Mouse (Mus musculus): ENCODE data around the gene Grtp1.

The Grtp1 gene

DNA sequence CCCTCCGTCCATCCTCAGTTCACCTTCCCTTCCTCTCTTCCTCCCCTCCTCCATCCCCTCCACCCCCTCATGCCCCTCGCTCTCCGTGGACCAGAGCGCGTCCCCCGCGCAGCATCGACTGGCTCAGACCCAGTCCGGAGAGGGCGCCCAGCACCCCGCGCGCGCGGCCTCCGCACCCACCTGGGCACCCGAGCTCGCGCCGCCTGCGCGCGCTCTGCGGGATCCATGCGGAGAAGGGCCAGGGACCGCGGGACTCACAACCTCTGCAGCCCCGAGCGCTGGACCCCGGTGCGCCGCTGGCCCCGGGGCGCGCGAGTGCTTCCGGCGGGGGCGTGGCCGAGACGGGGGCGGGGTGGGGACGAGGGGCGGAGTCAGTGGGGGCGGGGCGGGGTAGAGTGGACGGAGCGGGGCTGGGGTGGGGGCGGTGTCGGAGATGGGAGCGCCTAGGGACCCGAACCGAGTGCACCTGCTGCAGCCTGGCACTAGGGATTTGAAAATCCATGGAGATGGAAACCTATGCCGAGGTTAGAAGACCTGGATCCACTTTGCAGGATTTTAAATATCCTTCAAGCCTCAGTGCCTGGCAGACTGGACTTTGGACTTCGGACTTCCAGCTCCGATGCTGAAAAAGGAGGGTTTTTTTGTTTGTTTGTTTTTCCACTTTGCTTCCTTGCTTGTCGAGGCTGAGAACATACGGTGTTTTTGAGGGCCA, at the start of gene Grtp1:
Grtp1 (minus strand) TSS at position 320 of the 712 bp plus-strand sequence.
- no peak for DNase-seq (ENCODE audit: low read depth, low spot score)

DNA sequence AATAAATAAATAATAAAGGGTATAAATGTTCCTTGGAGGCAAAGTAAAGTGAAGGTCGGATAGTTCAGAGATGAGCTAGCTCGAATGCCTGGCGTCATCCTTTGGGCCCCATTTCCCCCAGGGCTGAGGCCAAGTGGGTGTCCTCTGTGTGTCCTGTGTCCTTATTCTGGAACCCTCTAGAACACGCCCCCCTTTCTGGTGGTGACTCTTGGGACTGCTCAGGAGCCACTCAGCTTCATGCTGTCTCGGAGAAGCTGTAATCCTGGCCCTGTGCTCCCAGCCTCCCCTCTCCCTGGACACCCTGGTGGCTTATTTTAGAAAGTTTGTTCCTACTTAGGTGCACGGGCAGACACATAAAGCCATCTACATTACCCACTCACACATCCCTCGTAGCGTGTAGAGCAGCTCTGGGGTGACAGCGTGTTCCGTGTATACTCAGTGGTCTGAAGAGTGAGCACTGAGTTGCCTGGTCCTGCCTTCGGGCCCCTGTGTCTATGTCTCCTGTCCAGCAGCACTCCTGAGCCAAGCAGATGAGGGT, 44.0 kb upstream of the Grtp1 start:
- no peak for DNase-seq (ENCODE audit: low read depth, low spot score)

DNA sequence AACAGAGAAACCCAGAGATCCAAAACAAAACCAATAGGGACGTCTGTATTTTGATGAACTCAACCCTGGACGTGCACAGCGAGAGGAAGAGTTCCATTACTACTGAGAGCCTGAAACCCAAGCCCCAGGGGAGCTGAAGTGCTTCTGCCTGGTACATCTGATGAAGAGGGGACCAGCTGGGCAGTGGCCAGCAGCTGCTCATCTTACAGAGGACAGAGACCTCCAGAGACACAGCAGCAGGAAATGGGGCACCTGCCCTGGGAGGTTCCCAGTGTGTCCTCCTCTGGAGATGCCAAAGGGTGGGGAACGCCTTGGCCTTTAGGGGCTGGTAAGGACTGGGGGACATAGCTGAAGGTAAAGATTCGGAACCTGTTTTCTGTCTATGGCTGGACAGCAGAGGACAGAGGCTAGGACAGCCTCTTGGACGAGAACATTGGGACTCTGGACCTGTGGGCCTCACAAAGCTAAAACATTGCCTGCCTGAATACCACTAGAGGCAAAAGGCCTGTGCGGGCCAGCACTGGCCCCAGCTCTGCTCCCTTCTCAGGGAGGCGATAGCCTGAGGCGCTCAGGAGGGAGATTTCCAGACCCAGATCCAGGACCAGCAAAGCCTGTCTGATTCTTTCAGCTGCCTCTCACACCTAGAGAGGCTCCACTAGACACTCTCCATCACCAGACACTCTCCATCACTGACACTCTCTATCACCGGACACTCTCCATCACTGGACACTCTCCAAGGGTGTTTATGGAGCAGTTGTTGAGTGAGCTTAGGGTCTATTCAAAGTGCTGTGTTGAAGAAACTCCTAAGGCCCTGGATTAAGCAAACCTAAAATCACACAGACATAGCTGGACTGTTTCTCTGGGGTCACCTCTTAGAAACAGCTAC, 42.8 kb upstream of the Grtp1 start:
- DNase-seq (ENCODE audit: low read depth, low spot score), result no peak

DNA sequence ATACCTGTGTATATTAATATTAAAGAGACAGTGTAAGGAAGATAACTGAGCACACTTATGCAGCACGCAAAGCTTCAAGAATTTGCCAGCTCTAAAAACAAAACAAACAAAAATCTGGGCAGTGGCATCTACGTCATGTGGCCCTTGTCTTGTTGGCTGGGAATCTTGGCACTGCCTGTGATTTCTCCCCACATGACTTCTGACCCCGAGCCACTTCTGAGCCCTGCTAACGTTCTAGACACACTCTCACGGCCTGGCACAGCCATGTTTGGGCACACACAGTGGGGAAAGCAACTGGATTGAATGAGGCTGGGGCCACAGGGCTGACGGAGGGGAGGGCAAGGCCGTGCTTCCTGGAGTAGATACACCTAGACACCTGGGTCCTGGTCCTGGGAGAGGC, 40.3 kb upstream of the Grtp1 start:
- no peak for DNase-seq (ENCODE audit: low read depth, low spot score)

DNA sequence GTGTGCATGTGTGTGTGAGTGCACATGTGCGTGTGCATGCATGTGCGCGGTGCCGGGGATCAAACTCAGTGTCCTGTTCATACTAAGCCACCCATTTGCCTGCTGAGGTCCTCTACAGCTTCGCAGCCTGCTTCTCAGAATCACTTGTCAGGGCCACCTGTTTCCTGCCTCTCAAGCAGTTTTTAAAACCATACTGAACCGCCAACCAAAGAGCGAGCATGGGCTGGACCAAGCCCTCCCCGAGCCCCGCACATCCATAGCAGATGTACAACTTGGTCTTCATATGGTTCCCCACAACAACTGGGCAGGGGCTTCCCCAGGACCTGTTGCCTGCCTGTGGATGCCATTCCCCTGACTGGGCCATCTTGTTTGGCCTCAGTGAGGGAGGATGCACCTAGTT, 39.6 kb upstream of the Grtp1 start:
- DNase-seq (ENCODE audit: low read depth, low spot score), result no peak

DNA sequence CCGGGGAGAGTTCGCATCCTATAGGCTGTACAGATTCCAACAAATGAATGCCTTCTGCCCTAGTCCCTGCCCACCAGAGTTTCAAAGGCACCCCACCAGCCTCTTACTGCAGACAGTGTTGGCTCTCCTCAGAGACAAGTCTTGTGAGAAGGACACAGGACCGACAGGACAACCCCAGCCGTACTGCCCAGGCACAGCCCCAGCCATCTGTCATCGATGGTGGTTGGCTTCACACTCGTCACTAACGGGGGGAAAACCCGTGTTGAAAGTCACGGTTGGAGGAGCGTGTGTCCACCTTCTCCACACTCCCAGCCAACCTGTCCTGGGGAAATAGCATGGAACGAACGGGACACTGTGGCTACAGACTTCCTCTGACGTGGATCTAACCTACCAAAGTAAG, 34.4 kb upstream of the Grtp1 start:
- DNase-seq (ENCODE audit: low read depth, low spot score), result no peak

DNA sequence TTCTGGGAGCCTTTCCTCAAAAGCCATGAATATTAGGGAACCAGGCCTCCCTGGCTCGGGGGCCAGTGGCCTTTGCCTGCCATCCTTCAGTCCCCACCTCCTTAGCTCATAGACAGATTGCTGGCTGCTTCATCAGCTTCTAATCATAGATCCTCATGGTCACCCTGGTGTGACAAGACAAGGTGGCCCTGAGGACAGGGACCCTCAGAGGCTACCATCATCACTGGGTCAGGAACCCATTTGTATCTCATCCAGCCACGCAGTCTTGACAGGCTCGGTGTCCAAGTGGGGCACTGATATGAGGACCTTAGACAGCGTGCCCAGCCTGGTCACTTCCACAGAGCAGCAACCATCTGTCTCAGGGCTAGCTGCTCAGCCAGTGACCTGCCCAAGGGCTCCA, 30.1 kb upstream of the Grtp1 start:
- no peak for DNase-seq (ENCODE audit: low read depth, low spot score)

DNA sequence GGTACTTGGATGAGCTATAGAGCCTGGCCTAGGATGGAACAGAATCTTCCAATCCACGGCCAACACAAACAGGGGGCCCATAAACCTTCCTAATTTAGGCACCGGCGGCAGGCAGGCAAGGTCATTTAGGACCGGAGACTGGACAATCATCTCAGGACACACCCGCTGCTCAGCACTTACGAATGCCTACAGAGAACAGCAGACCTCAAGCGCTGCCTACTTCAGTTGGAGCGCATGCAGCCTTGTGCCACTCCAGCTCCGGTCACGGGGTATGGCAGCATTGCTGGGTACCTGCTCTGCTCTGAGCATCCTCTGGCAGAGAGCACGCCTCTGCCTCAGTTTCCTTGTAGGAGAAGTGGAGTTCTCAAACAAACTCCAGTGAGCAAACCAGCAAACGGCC, 29.4 kb upstream of the Grtp1 start:
- DNase-seq (ENCODE audit: low read depth, low spot score), result no peak

DNA sequence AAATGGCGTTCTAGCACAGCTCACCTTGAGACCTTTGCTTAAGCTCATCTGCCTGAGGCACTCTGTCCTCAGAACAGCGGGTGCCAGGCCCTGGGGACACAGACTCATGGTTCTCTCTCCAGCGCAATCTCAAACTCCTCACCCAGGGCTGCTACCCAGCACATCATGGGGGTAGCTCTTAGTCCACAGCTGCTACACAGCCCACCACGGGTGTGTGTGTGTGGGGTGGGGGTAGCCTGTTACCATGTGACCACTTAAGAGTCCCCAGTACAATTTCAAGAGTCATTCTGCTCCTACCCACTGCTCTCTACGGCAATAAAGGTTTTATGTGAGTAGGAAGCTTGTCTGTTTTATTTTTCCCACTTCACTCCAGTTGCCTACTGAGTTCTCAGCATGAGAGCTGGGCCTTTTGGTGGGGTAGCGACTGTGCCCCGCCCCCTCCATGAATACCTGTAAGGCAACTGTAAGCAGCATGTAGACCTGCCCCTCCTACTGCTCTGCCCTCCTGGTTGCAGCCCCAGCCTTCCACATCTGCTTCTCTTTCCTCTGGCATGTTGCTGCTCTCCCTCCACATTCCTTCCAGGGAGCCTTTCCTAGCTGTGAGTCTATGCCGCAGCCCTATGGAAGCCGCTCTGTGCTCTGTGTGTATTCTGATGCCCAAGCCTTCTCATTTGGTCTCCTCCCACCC, 28.6 kb upstream of the Grtp1 start:
- no peak for DNase-seq (ENCODE audit: low read depth, low spot score)

DNA sequence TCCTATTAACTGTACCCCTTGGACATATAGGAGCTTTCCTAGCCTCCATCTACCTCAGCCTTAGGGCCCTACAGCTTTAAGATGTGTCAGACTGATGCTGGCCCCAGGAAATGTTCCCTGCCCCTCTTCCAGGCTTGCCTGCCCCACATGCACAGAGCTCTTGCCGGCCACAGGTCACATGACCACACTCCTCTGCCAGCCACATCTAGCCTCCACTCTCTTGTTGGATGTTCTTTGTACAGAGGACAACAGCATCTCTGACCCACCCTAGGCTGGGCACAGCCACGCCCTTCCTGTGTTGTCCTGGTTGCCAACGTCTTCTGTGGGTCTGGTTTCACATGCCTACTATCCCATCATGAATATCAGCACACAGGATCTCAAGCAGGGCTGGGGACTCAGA, 26.8 kb upstream of the Grtp1 start:
- no peak for DNase-seq (ENCODE audit: low read depth, low spot score)

DNA sequence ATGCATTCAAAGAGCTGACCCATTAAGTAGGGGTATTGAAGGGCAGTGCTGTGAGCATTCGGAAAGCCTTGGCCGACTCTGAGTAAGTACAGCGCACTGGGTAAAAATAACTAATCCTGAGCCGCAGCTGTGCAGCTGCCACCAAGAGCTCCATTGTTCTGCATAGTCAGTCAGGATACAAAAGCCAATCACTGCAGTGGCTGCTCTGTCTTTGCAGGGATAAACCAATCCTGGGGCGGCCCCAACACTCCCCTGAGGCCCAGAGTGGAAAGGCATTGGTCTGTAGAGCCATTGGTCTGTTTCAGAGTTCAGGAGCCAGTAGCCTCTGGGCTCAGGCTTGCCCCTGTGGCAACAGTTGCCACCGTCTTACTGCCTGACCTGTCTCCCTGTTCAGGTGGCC, 25.9 kb upstream of the Grtp1 start:
- DNase-seq (ENCODE audit: low read depth, low spot score), result no peak

DNA sequence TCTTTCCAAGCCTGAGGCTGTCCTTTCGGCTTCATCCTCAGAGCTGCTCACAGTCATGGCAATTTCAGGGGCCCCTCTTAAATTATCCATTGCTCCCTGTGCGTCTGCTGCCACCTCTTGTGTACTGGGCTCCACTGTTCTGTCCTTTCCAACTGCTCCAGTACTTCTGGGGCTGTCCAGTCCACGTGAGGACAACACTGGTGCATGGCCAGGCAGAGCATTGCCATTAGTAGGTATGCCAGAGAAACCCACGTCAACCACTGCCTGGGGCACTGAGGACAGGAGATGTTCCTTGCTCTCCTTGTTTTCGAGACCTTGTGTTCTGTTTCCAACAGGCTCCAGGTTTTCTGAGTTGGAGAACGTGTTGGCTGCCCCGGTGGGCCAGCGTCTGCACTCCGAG, 24.0 kb upstream of the Grtp1 start:
- DNase-seq (ENCODE audit: low read depth, low spot score), result no peak

DNA sequence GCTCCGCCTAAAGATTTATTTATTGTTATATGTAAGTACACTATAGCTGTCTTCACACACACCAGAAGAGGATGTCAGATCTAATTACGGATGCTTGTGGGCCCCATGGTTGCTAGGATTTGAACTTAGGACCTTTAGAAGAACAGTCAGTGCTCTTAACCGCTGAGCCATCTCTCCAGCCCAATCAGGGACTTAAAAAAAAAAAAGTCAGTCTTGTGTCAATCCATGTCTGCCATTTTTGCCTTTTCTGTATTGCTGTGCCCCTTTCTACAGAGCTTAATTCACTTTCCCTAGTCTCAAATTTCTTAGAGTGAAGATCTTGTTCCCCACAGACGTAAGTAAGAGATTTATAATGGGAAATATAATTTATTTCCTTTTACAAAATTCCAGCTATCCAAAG, 18.0 kb upstream of the Grtp1 start:
- no peak for DNase-seq (ENCODE audit: low read depth, low spot score)

DNA sequence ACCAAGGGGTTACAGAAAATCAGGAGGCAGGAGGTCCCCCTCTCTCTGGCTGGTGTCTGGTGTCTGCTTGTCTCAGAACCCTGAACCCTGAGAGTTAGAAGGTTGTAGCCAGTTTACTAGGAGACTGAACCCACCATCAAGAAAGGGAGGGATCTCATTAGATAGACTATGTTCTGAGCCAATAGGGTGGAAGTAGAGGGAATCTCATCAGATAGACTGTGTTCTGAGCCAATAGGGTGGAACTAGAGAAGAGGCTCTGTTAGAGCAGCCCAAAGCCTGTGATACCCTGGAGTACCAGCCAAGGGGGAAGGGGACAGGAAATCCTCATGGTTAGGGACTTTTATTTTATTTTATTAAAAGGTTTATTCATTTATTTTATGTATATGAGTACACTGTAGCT, 17.6 kb upstream of the Grtp1 start:
- no peak for DNase-seq (ENCODE audit: low read depth, low spot score)

DNA sequence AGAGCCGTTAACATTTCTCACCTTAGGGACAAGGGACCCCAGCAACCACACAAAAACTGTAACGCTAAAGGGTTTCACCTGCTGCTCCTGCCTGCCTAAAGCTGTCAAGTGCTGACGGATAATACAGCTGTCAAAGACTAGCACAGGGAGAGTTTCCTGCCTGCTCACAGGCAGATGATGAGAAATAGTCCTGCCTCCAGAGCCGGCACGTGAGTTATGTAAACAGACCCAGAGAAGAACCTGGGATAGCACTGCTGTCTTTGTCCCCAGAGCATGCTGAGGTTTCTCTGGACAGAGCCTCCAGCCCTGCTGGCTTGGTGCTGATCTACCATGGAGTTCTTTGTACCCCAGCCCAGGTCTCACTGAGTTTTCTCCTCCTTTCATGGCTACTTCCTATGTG, 16.7 kb upstream of the Grtp1 start:
- no peak for DNase-seq (ENCODE audit: low read depth, low spot score)

DNA sequence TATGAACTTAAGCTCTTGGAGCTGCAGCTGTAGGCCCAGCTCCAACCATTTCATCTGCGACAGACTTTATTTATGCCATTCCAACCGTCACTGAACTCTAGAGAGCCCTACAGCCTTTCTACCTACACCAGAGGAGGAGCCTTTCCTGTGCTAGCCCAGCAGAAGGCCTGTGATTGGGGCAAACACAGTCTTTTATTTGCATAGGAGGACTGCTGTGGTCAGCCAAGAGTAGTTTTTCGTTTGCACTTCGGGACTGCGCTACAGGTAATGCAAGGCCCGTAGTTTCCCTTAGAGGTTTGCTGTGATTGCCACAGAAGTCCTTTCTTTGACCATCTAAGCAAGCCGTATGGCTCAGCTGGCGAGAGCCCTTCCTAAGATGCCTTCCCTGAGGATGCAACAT, 16.0 kb upstream of the Grtp1 start:
- DNase-seq (ENCODE audit: low read depth, low spot score), result no peak

DNA sequence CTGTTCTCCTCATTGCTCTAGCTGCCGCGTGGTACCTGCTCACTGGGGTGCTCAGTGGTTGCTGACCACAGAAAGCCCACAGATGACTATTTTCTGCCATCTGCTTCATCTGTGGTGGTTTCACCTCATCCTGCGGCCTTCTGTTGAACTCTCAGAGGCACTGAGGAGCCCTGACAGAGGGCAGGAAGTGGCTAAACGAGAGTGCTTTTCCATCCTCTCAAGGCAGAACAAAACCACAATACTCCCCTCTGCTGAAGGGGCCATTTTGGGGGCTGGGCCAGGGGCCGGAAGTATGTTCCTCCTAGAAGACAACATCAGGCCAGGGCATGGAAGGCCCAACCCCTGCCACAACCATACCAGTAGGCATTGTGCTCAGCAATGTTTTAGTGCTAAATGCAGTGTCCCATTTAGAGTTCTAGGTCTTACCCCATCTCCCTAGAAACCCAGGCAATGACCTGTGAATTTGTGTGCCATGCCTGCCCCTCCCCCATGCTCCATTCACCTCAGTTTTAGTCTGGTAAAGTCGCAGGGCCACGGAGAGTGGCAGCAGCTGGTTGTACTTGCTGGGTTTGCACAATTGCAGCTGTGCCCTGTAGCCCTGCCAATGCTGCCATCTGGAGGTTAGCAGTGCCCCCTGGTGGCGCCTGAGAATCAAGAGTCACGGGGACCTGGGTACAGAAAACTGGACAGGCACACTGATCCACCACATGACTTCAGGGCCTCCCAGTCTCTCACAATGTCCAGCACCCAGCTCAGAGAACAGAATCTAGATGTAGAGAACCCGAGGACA, 13.3 kb upstream of the Grtp1 start:
- DNase-seq (ENCODE audit: low read depth, low spot score), result peak; percentile 30

DNA sequence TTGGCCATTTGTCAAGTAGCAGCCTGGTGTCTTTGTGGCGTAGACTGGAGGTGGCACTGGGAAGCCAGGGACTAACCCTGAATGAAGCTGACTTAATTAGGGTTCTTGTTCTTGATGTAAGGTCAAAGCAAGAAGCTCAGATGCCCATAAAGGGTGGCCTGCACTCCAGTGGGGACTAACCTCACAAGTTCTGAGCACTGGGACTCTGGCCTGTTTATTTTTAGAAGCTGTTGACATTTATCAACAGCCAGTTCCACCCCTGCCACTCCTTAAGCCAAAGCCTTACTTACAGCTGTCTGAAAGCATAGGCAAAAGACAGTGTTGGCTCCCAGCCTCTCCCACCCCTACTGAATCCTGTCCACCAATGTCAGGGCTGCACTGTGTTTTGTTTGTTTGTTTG, 9.3 kb upstream of the Grtp1 start:
- no peak for DNase-seq (ENCODE audit: low read depth, low spot score)

DNA sequence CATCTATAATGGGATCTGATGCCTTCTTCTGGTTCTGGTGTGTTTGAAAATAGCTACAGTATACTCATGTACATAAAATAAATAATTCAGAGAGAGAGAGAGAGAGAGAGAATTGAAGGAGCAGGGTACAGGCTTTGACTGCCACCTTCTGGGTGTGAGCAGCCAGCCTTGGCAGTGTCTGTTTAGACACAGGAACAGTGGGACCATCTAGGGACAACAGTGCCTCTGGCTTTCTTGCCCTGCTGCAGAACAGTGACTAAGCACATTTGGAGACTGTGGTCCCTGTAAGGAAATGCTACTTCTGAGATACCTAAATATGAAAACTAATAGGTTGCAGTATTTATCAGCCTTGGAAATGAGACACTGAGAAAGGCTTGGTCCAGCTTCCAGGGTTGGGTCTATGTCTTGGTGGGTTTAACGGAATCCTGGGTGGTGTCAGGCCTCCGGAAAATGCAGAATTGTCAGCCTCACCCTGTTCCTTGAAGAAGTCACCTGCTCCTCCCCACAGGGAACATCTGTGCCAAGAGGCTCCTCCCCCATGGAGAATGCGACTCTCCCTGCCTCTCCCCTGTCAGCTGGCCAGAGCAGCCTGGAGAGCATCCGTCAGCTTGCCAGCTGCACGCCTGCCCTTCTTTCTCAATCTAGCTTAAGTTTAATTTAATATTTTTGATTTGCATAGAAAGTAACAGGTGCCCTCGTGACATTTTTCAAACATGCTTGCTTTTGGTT, 8.4 kb upstream of the Grtp1 start:
- no peak for DNase-seq (ENCODE audit: low read depth, low spot score)

DNA sequence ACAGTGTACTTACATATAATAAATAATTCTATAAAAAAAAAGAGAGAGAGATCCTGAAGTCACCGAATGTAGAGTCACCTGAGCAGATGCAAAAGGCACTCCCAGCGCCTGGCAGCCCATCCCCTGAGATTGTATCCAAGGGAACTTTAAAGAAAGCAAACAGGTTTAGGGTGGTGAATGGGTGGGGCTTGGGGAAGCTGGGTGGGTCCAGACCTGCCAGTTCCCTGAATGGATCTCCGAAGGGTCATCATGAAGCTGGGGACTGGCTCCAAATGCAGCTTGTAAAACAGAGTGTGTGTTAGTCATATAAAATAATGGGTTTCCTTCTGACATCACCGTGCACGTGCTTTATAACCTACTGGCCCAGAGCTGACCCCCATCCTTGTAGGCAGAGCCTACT, 5.9 kb upstream of the Grtp1 start:
- DNase-seq (ENCODE audit: low read depth, low spot score), result no peak

DNA sequence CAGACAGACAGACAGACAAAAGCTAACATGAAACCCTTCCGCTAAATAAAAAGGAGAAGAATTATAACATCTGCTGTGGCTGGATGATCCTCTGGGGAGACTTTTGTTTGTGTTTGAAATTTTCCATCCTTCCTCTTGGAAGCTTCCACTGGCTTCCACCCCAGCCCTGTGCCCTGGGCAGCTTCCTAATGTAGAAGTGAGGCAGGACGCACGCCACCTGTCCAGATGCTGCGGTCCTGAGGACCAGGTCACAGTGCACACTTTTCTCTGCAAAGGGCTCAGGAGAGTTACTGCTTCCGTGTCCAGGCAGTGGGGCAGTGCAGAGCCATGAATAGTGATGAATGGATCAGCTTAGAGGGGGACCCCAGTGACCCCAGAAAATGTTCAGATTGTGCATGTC, 4.9 kb upstream of the Grtp1 start:
- no peak for DNase-seq (ENCODE audit: low read depth, low spot score)
